Mouse (Mus musculus) midbrain, embryonic 16.5 days (tissue): ENCODE data around the gene Gpr161. TPM values are rescaled to one million over a fixed set of nuclear protein-coding genes. Genes with fewer than 3 reads are reported as not detected.
A peak's percentile ranks its signal among the peaks of the same experiment; 100 is the strongest.
"Not testable (repeated sequence)": the region's sequence is repeated elsewhere in the genome, so short reads cannot be mapped to it uniquely, and the experiment has no call there.

Experiments used
- ATAC-seq: fragments of 200-750 bp; cut with Nextera tagmentation; 2 replicates; pipeline ENCODE4 v1.8.0; 2017; ENCODE audit warnings: moderate TSS enrichment
- H3K27ac ChIP-seq: fragments of 300-500 bp; sonication (generic); 2 replicates; pipeline ENCODE4 v1.5.1; 2014; ENCODE audit warnings: mild to moderate bottlenecking, low read length, mixed read lengths
- H3K27me3 ChIP-seq: fragments of 300-500 bp; sonication (generic); 2 replicates; pipeline ENCODE4 v1.6.1; 2014; ENCODE audit warnings: low read depth, low read length, mixed read lengths; ENCODE audit not compliant: control insufficient read depth, insufficient read depth
- H3K36me3 ChIP-seq: fragments of 300-500 bp; sonication (generic); 2 replicates; pipeline ENCODE4 v1.6.1; 2014; ENCODE audit warnings: mild to moderate bottlenecking, low read length, moderate library complexity, mixed read lengths; ENCODE audit not compliant: control insufficient read depth, insufficient read depth
- H3K4me1 ChIP-seq: fragments of 300-500 bp; sonication (generic); 2 replicates; pipeline ENCODE4 v1.6.1; 2014; ENCODE audit warnings: mild to moderate bottlenecking, low read length, mixed read lengths; ENCODE audit not compliant: control insufficient read depth, insufficient read depth
- H3K4me2 ChIP-seq: fragments of 300-500 bp; sonication (generic); 2 replicates; pipeline ENCODE4 v1.6.1; 2014; ENCODE audit warnings: mild to moderate bottlenecking, low read length, mixed read lengths
- H3K4me3 ChIP-seq: fragments of 300-500 bp; sonication (generic); 2 replicates; pipeline ENCODE4 v1.5.1; 2014; ENCODE audit warnings: low read depth, mild to moderate bottlenecking, low read length, moderate library complexity, mixed read lengths
- H3K9ac ChIP-seq: fragments of 300-500 bp; sonication (generic); 2 replicates; pipeline ENCODE4 v1.6.1; 2014; ENCODE audit warnings: low read depth, low read length, mixed read lengths
- H3K9me3 ChIP-seq: fragments of 300-500 bp; sonication (generic); replicated peaks from 2 replicates; pipeline ENCODE4 v1.6.1; 2014; ENCODE audit warnings: mild to moderate bottlenecking, low read length, mixed read lengths; ENCODE audit not compliant: control insufficient read depth, poor library complexity, severe bottlenecking
- WGBS: fragments of 180-500 bp; shearing (Covaris S2); extraction: QIAGEN DNeasy Blood & Tissue Kit; methylation state at CpG from one replicate; pipeline ENCODE4 v1.1.7; 2014; 5-methylcytosine and 5-hydroxymethylcytosine counted together
- polyA plus RNA-seq: library from polyadenylated mRNA; unstranded; fragments of >200 nt; fragmentation: Nextera tagmentation; extraction: Ambion mirVana; gene quantifications from 2 replicates; pipeline ENCODE4 v1.2.1, GENCODE M21; 2015

Gene Gpr161
- polyA plus RNA-seq, 1 experiment from 2014 or later, result 4.1 TPM

GRCm38 (mm10) chr1:165327370-165327769, 31.8 kb downstream of the Gpr161 start:
- H3K4me2 ChIP-seq, result no peak overlapping the region
- no peak overlapping the region for H3K27ac ChIP-seq
- no peak for ATAC-seq
- H3K9me3 ChIP-seq, result no peaks in the 10 kb centered on the region
- WGBS, result 78% methylated on average over 2 of the region's 2 CpGs
- peaks cover 7% of the 10 kb centered on the region; the same call in 1 of the 2 replicates for H3K36me3 ChIP-seq
- H3K9ac ChIP-seq, result no peak overlapping the region
- no peaks in the 10 kb centered on the region for H3K4me1 ChIP-seq
- no peaks in the 10 kb centered on the region for H3K27me3 ChIP-seq
- no peak overlapping the region for H3K4me3 ChIP-seq

GRCm38 (mm10) chr1:165327831-165328230, 32.2 kb downstream of the Gpr161 start:
- no peak overlapping the region for H3K27ac ChIP-seq
- H3K9ac ChIP-seq, result no peak overlapping the region
- WGBS, result 86% methylated on average over 5 of the region's 5 CpGs
- H3K36me3 ChIP-seq, result peaks cover 7% of the 10 kb centered on the region; the same call in 1 of the 2 replicates
- ATAC-seq, result no peak
- no peaks in the 10 kb centered on the region for H3K27me3 ChIP-seq
- H3K4me2 ChIP-seq, result no peak overlapping the region
- H3K4me3 ChIP-seq, result no peak overlapping the region
- H3K9me3 ChIP-seq, result no peaks in the 10 kb centered on the region
- H3K4me1 ChIP-seq, result no peaks in the 10 kb centered on the region

- 93% methylated on average over 17 of the region's 17 CpGs for WGBS
- ATAC-seq, H3K27me3 ChIP-seq: not testable (repeated sequence)
These were observed 33.0 kb downstream of the Gpr161 start for GRCm38 (mm10) chr1:165328384-165329289.

GRCm38 (mm10) chr1:165330859-165331258, 35.3 kb downstream of the Gpr161 start:
- Histone ChIP-seq H3K9me3 (no peaks in the 10 kb centered on the region), H3K27ac (no peak overlapping the region), H3K9ac (no peak overlapping the region), H3K27me3 (no peaks in the 10 kb centered on the region), H3K4me3 (no peak overlapping the region), H3K4me2 (no peak overlapping the region), H3K36me3 (peaks cover 2% of the 10 kb centered on the region; the same call in 1 of the 2 replicates), H3K4me1 (no peaks in the 10 kb centered on the region)
- no peak for ATAC-seq

More at GRCm38 (mm10) chr1:165328384-165329289, 33.0 kb downstream of the Gpr161 start:
- H3K9me3 ChIP-seq, H3K4me2 ChIP-seq, H3K27ac ChIP-seq, H3K36me3 ChIP-seq, H3K9ac ChIP-seq, H3K4me1 ChIP-seq, H3K4me3 ChIP-seq: not testable (repeated sequence)

GRCm38 (mm10) chr1:165332797-165333196, 37.2 kb downstream of the Gpr161 start:
- H3K27me3 ChIP-seq, result no peaks in the 10 kb centered on the region
- no peaks in the 10 kb centered on the region for H3K4me1 ChIP-seq
- no peaks in the 10 kb centered on the region for H3K9me3 ChIP-seq
- H3K36me3 ChIP-seq, result peaks cover 4% of the 10 kb centered on the region; the same call in 1 of the 2 replicates
- H3K4me3 ChIP-seq, result no peak overlapping the region
- 85% methylated on average over 3 of the region's 3 CpGs for WGBS
- ATAC-seq, result no peak
- no peak overlapping the region for H3K4me2 ChIP-seq
- H3K27ac ChIP-seq, result no peak overlapping the region
- no peak overlapping the region for H3K9ac ChIP-seq

- H3K27me3 ChIP-seq, result no peaks in the 10 kb centered on the region
- no peaks in the 10 kb centered on the region for H3K9me3 ChIP-seq
- no peak overlapping the region for H3K27ac ChIP-seq
- no peak overlapping the region for H3K4me3 ChIP-seq
- H3K4me2 ChIP-seq, result no peak overlapping the region
- 0 out of 2 replicates have a peak, but pooled peaks cover 2% of the 10 kb centered on the region for H3K36me3 ChIP-seq
- H3K9ac ChIP-seq, result no peak overlapping the region
- WGBS, result 76% methylated on average over 7 of the region's 7 CpGs
- no peak for ATAC-seq
- peaks cover 6% of the 10 kb centered on the region; the same call in 1 of the 2 replicates for H3K4me1 ChIP-seq
These were observed 46.5 kb downstream of the Gpr161 start for GRCm38 (mm10) chr1:165342126-165342525.

- no peak overlapping the region for H3K9ac ChIP-seq
- ATAC-seq, result peak; percentile 80
- no peaks in the 10 kb centered on the region for H3K36me3 ChIP-seq
- H3K27ac ChIP-seq, result 0 out of 2 replicates have a peak overlapping the region, but pooled peaks have one; percentile 28
- H3K9me3 ChIP-seq, result no peaks in the 10 kb centered on the region
- H3K4me3 ChIP-seq, result no peak overlapping the region
- no peak overlapping the region for H3K4me2 ChIP-seq
- peaks cover 6% of the 10 kb centered on the region; the same call in 1 of the 2 replicates for H3K4me1 ChIP-seq
- H3K27me3 ChIP-seq, result no peaks in the 10 kb centered on the region
- WGBS, result 39% methylated on average over 4 of the region's 4 CpGs
These were observed 48.9 kb downstream of the Gpr161 start for GRCm38 (mm10) chr1:165344453-165344852.

- Histone ChIP-seq H3K9ac (no peak overlapping the region), H3K4me1 (peaks cover 6% of the 10 kb centered on the region; the same call in 1 of the 2 replicates), H3K9me3 (no peaks in the 10 kb centered on the region), H3K27ac (no peak overlapping the region), H3K4me3 (no peak overlapping the region), H3K27me3 (no peaks in the 10 kb centered on the region), H3K4me2 (no peak overlapping the region), H3K36me3 (peaks cover 13% of the 10 kb centered on the region)
- ATAC-seq, result no peak
These were observed 53.0 kb downstream of the Gpr161 start for GRCm38 (mm10) chr1:165348627-165349026.

GRCm38 (mm10) chr1:165356347-165356746, 60.8 kb downstream of the Gpr161 start:
- no peaks in the 10 kb centered on the region for H3K4me1 ChIP-seq
- H3K9me3 ChIP-seq, result no peaks in the 10 kb centered on the region
- 71% methylated on average over 2 of the region's 2 CpGs for WGBS
- peaks cover 3% of the 10 kb centered on the region for H3K36me3 ChIP-seq
- H3K9ac ChIP-seq, result no peak overlapping the region
- H3K27me3 ChIP-seq, result no peaks in the 10 kb centered on the region
- no peak overlapping the region for H3K27ac ChIP-seq
- no peak overlapping the region for H3K4me3 ChIP-seq
- no peak for ATAC-seq
- H3K4me2 ChIP-seq, result no peak overlapping the region
